In the genomic region with DNA sequence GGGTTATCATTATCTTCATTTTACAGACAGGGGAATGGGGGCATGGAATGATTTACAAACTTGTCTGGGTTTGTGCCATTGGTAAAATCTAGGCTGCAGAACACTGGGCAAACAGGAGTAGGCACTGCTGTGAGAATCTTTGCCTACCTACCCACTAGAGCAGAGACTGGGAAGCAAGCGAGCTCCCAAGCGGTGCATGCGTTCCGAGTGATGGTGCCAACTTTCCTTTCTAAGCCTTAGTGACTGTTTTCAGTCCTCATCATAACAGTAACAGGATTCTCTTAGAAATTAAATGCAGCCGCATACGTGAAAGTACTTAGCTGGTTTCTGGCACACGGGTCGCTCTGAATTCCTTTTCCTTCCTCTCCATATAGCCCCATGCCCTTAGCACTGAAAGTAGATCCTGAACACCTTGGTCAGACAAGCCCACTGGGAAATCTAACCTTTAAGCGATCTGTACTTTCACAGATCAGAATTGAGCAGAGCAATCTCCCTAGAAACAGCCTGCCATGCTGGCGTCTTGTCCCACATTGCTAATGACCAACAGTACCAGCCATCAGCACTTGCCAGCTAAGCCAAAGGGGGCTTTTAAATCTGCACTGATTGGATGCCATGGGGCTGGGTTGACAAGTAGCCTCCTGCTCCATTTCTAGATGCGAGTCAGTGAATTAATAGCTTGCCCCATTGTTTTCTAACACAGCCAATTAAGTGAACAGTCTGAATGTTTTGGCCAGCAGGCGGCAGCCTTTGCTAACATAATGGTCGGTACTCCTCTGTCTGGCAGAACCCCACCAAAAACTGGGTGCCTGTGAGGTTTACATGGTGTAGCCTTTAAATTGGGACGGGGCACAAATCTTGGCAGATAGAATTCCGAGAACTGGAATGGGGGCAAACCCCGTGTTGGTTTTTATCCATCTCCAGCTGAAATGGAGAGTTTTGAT, we compare ENCODE assay signal across 8 mouse cellular contexts. TPM values are rescaled to one million over a fixed set of nuclear protein-coding genes. Genes with fewer than 3 reads are reported as not detected.
DNase-seq lines count a peak whose midpoint lies in the region; ATAC-seq lines count a peak whose summit lies in the region.

No protein-coding gene starts in this region.

- DNase-seq in MEL-GATA-1-ER (ENCODE audit: extremely low read depth, low read depth) = peak; percentile 73
- DNase-seq in cerebellum, adult 9-10 months = peak; percentile 81
- peak; percentile 77 to 88 for DNase-seq in frontal cortex, postnatal 14 days (ENCODE audit: low spot score in 2 of 2)
- DNase-seq in layer of hippocampus, postnatal 10 days (ENCODE audit: low spot score in 2 of 2) = peak; percentile 97
- peak; percentile 83 for DNase-seq in lung, postnatal 25 days (ENCODE audit: low spot score)
- peak; percentile 95 for DNase-seq in retina, postnatal 1 day
- peak; percentile 80 to 84 for DNase-seq in thymus, postnatal 36 days

- no peaks in the 10 kb centered on the region for H3K36me3 ChIP-seq in hindbrain, embryonic 12.5 days

- H3K9me3 ChIP-seq in hindbrain, embryonic 12.5 days (replicated peaks) = no peaks in the 10 kb centered on the region

- H3K4me1 ChIP-seq in hindbrain, embryonic 12.5 days = 0 out of 2 replicates have a peak, but pooled peaks cover 3% of the 10 kb centered on the region

- 48% methylated on average over 16 of the region's 16 CpGs for WGBS in hindbrain, embryonic 12.5 days

- no peak overlapping the region for H3K27ac ChIP-seq in hindbrain, embryonic 12.5 days

- H3K4me2 ChIP-seq in hindbrain, embryonic 12.5 days (replicated peaks) = peak overlapping the region; percentile 39

- H3K9ac ChIP-seq in hindbrain, embryonic 12.5 days = peak overlapping the region; percentile 50

- peak; percentile 85 for ATAC-seq in hindbrain, embryonic 12.5 days (ENCODE audit: low FRiP score)

- no peak overlapping the region for H3K4me3 ChIP-seq in hindbrain, embryonic 12.5 days

- H3K27me3 ChIP-seq in hindbrain, embryonic 12.5 days = no peaks in the 10 kb centered on the region

RNA-seq across cellular contexts. Expression of a gene that starts 21.7 kb away (rescaled TPM):
- 24.8 and 28.7 TPM in 2 replicates for polyA plus RNA-seq in hindbrain, embryonic 12.5 days (2016; fragmentation: Nextera tagmentation; extraction: Ambion mirVana)
- total RNA-seq in layer of hippocampus, postnatal 10 days (2021) = 10 to 100 TPM; 22.5 to 30.1 TPM

RNA-seq across cellular contexts. Expression of a gene that starts 22.5 kb away (rescaled TPM):
- polyA plus RNA-seq in hindbrain, embryonic 12.5 days (2016; fragmentation: Nextera tagmentation; extraction: Ambion mirVana) = 18.3 and 19.6 TPM in 2 replicates
- total RNA-seq in layer of hippocampus, postnatal 10 days (2021) = 10 to 100 TPM; 10.9 to 11.8 TPM

RNA-seq across cellular contexts. Expression of a gene that starts 51.2 kb away (rescaled TPM):
- polyA plus RNA-seq in hindbrain, embryonic 12.5 days (2016; fragmentation: Nextera tagmentation; extraction: Ambion mirVana) = 14.6 and 17.2 TPM in 2 replicates
- 10 to 100 TPM; 19.9 to 21.5 TPM for total RNA-seq in layer of hippocampus, postnatal 10 days (2021)
